In genomic region chr11:4148536-4149156, GRCm38 (mm10) we compare ENCODE assay signal across 19 mouse cellular contexts. TPM values are rescaled to one million over a fixed set of nuclear protein-coding genes. Genes with fewer than 3 reads are reported as not detected.
DNase-seq lines count a peak whose midpoint lies in the region; ATAC-seq and TF ChIP-seq lines count a peak whose summit lies in the region.
"Had no signal": no experiment of that assay in that cellular context is flagged by ENCODE, and none has a peak within 500 bp of the region (broad histone marks: within the 10 kb centered on the region; RNA-seq: fewer than 3 reads in every experiment).

No protein-coding gene starts in this region.

- DNase-seq in adrenal gland, adult 2 months: peak; percentile 32
- no peak for DNase-seq in adrenal gland, adult 8-10 months
- DNase-seq in gastrocnemius, adult 2 months: no peak
- no peak for DNase-seq in gastrocnemius, postnatal 14 days
- DNase-seq in kidney, adult 9 months: no peak
- DNase-seq: B cell, adult 2 months; cerebellum, adult 2 months; embryo, embryonic 11 days; gastrocnemius, postnatal 10 days had no signal

- ATAC-seq in kidney, embryonic 15.5 days (replicated peaks; ENCODE audit: low FRiP score): 0 out of 2 replicates have a peak, but pooled peaks have one; percentile 33
- ATAC-seq in megakaryocyte, adult 5-6 weeks (ENCODE audit: poor library complexity, severe bottlenecking): no peak
- ATAC-seq: CD4-positive, CD25-positive, alpha-beta regulatory T cell, adult 4 months; forebrain, embryonic 15.5 days; hindbrain, postnatal 0 days had no signal

- peaks cover 6% of the 10 kb centered on the region; the same call in 1 of the 2 replicates for H3K4me1 ChIP-seq in kidney, embryonic 15.5 days
- peaks cover 22% of the 10 kb centered on the region for H3K4me1 ChIP-seq in megakaryocyte, embryonic 14.5 days
- H3K4me1 ChIP-seq: embryonic facial prominence, embryonic 12.5 days; forebrain, embryonic 15.5 days; hindbrain, embryonic 13.5 days had no signal

- intact Hi-C loops in gastrocnemius, adult 2 months (cut with DNase I): no loop called here
- intact Hi-C loops in gastrocnemius, postnatal 14 days (cut with DNase I; ENCODE audit: low total_unique reads): no loop called here

- no peaks in the 10 kb centered on the region for H3K9me3 ChIP-seq in kidney, embryonic 15.5 days (replicated peaks)
- no peaks in the 10 kb centered on the region for H3K9me3 ChIP-seq in megakaryocyte, embryonic 14.5 days
- H3K9me3 ChIP-seq: embryonic facial prominence, embryonic 12.5 days; forebrain, embryonic 15.5 days; G1E; heart, embryonic 12.5 days; hindbrain, embryonic 13.5 days had no signal

- H3K4me3 ChIP-seq in gastrocnemius, adult 2 months: no peak overlapping the region; the same call in 1 of the 2 replicates
- H3K4me3 ChIP-seq in kidney, embryonic 15.5 days (replicated peaks): no peak overlapping the region
- peak overlapping the region; percentile 29 for H3K4me3 ChIP-seq in megakaryocyte, embryonic 14.5 days (replicated peaks)
- H3K4me3 ChIP-seq: embryonic facial prominence, embryonic 12.5 days; forebrain, embryonic 15.5 days; heart, embryonic 12.5 days; hindbrain, embryonic 13.5 days had no signal

- TF ChIP-seq CTCF in gastrocnemius, adult 2 months (IDR thresholded peaks at IDR 0.05): no peak

- peaks cover 44% of the 10 kb centered on the region for H3K36me3 ChIP-seq in kidney, embryonic 15.5 days
- H3K36me3 ChIP-seq in megakaryocyte, embryonic 14.5 days (replicated peaks; ENCODE audit: low read length): peaks cover 15% of the 10 kb centered on the region
- H3K36me3 ChIP-seq: forebrain, embryonic 15.5 days had no signal

- peak overlapping the region; percentile 74 for H3K27ac ChIP-seq in gastrocnemius, adult 2 months
- H3K27ac ChIP-seq in kidney, embryonic 15.5 days: no peak overlapping the region
- H3K27ac ChIP-seq: embryonic facial prominence, embryonic 12.5 days; forebrain, embryonic 15.5 days; hindbrain, embryonic 13.5 days; hindbrain, postnatal 0 days had no signal

- 61% methylated on average over 9 of the region's 9 CpGs for WGBS in kidney, embryonic 15.5 days

- no peaks in the 10 kb centered on the region for H3K27me3 ChIP-seq in kidney, embryonic 15.5 days
- peaks cover 31% of the 10 kb centered on the region for H3K27me3 ChIP-seq in megakaryocyte, embryonic 14.5 days (replicated peaks)
- H3K27me3 ChIP-seq: embryonic facial prominence, embryonic 12.5 days; forebrain, embryonic 15.5 days; heart, embryonic 12.5 days; hindbrain, embryonic 13.5 days had no signal

- no peak overlapping the region for H3K4me2 ChIP-seq in kidney, embryonic 15.5 days
- H3K4me2 ChIP-seq: embryonic facial prominence, embryonic 12.5 days; forebrain, embryonic 15.5 days; heart, embryonic 12.5 days; hindbrain, embryonic 13.5 days had no signal

- no peak overlapping the region for H3K9ac ChIP-seq in kidney, embryonic 15.5 days
- H3K9ac ChIP-seq: embryonic facial prominence, embryonic 12.5 days; forebrain, embryonic 15.5 days; heart, embryonic 12.5 days; hindbrain, embryonic 13.5 days had no signal

RNA-seq across cellular contexts. Expression of gene Ccdc157, which starts 11.4 kb away (rescaled TPM):
- total RNA-seq in adrenal gland, adult 2 months (2021): 10 to 100 TPM; 10.3 to 13.1 TPM
- 9.3 and 11.3 TPM in 2 replicates for polyA plus RNA-seq in adrenal gland, adult 2 months (2012; rRNA removed)
- total RNA-seq in adrenal gland, adult 8-10 months (2022): 10 to 100 TPM; 11.8 to 22.5 (median 15.3) TPM
- 1 to 10 TPM; 3.2 to 3.4 TPM for total RNA-seq in gastrocnemius, adult 2 months (2021)
- total RNA-seq in gastrocnemius, postnatal 14 days (2021): 1 to 10 TPM; 3.3 to 5.6 TPM
- 7.2 and 9.0 TPM in 2 replicates for polyA plus RNA-seq in kidney, embryonic 15.5 days (2015; fragmentation: Nextera tagmentation; extraction: Ambion mirVana)
- polyA plus RNA-seq in megakaryocyte, embryonic 14.5 days (2012; ENCODE audit: insufficient read depth, low replicate concordance): 0.56 and 2.1 TPM in 2 replicates
- 1.1 TPM in 1 of 2 replicates, not detected in the other for total RNA-seq in megakaryocyte, adult 5-6 weeks (2015)
- total RNA-seq in megakaryocyte, adult 5-6 weeks (2017): 0.44 and 1.3 TPM in 2 replicates

RNA-seq across cellular contexts. Expression of gene Sf3a1, which starts 11.5 kb away (rescaled TPM):
- 10 to 100 TPM; 47.0 to 52.5 TPM for total RNA-seq in adrenal gland, adult 2 months (2021)
- 36.4 and 39.8 TPM in 2 replicates for polyA plus RNA-seq in adrenal gland, adult 2 months (2012; rRNA removed)
- total RNA-seq in adrenal gland, adult 8-10 months (2022): 10 to 100 TPM; 40.4 to 61.5 (median 48.4) TPM
- 10 to 100 TPM; 13.9 to 19.6 TPM for total RNA-seq in gastrocnemius, adult 2 months (2021)
- 10 to 100 TPM; 17.1 to 22.8 TPM for total RNA-seq in gastrocnemius, postnatal 14 days (2021)
- 57.8 and 61.7 TPM in 2 replicates for polyA plus RNA-seq in kidney, embryonic 15.5 days (2015; fragmentation: Nextera tagmentation; extraction: Ambion mirVana)
- polyA plus RNA-seq in megakaryocyte, embryonic 14.5 days (2012; ENCODE audit: insufficient read depth, low replicate concordance): 43.3 and 56.7 TPM in 2 replicates
- total RNA-seq in megakaryocyte, adult 5-6 weeks (2015): 42.2 and 42.4 TPM in 2 replicates
- 24.8 and 28.9 TPM in 2 replicates for total RNA-seq in megakaryocyte, adult 5-6 weeks (2017)

RNA-seq across cellular contexts. Expression of gene Rnf215, which starts 13.6 kb away (rescaled TPM):
- total RNA-seq in adrenal gland, adult 2 months (2021): 10 to 100 TPM; 21.7 to 25.0 TPM
- polyA plus RNA-seq in adrenal gland, adult 2 months (2012; rRNA removed): 34.6 and 40.2 TPM in 2 replicates
- 10 to 100 TPM; 28.2 to 38.2 (median 33.1) TPM for total RNA-seq in adrenal gland, adult 8-10 months (2022)
- 1 to 10 TPM; 4.6 to 6.3 TPM for total RNA-seq in gastrocnemius, adult 2 months (2021)
- total RNA-seq in gastrocnemius, postnatal 14 days (2021): 1 to 10 TPM; 6.3 to 8.7 TPM
- 27.4 and 28.2 TPM in 2 replicates for polyA plus RNA-seq in kidney, embryonic 15.5 days (2015; fragmentation: Nextera tagmentation; extraction: Ambion mirVana)
- 9.1 and 9.7 TPM in 2 replicates for polyA plus RNA-seq in megakaryocyte, embryonic 14.5 days (2012; ENCODE audit: insufficient read depth, low replicate concordance)
- 6.3 and 7.7 TPM in 2 replicates for total RNA-seq in megakaryocyte, adult 5-6 weeks (2015)
- 12.8 and 14.8 TPM in 2 replicates for total RNA-seq in megakaryocyte, adult 5-6 weeks (2017)

RNA-seq across cellular contexts. Expression of gene Sec14l2, which starts 25.4 kb away (rescaled TPM):
- 1 to 10 TPM; 1.8 to 2.2 TPM for total RNA-seq in adrenal gland, adult 2 months (2021)
- 0.59 and 0.71 TPM in 2 replicates for polyA plus RNA-seq in adrenal gland, adult 2 months (2012; rRNA removed)
- total RNA-seq in adrenal gland, adult 8-10 months (2022): 1 to 10 TPM; 2.0 to 3.3 (median 2.4) TPM
- under 1 TPM; 0.22 to 0.36 TPM for total RNA-seq in gastrocnemius, adult 2 months (2021)
- under 1 TPM; 0.95 to 0.96 TPM for total RNA-seq in gastrocnemius, postnatal 14 days (2021)
- polyA plus RNA-seq in kidney, embryonic 15.5 days (2015; fragmentation: Nextera tagmentation; extraction: Ambion mirVana): 1.3 and 2.2 TPM in 2 replicates
- polyA plus RNA-seq in megakaryocyte, embryonic 14.5 days (2012; ENCODE audit: insufficient read depth, low replicate concordance): 12.4 and 22.6 TPM in 2 replicates
- total RNA-seq in megakaryocyte, adult 5-6 weeks (2015): 0.27 and 0.82 TPM in 2 replicates
- 0.81 and 3.9 TPM in 2 replicates for total RNA-seq in megakaryocyte, adult 5-6 weeks (2017)

RNA-seq across cellular contexts. Expression of gene Tbc1d10a, which starts 37.9 kb away (rescaled TPM):
- total RNA-seq in adrenal gland, adult 2 months (2021): 10 to 100 TPM; 13.7 to 16.2 TPM
- 35.3 and 38.3 TPM in 2 replicates for polyA plus RNA-seq in adrenal gland, adult 2 months (2012; rRNA removed)
- total RNA-seq in adrenal gland, adult 8-10 months (2022): 10 to 100 TPM; 18.6 to 24.7 (median 21.9) TPM
- 1 to 10 TPM; 3.1 to 5.2 TPM for total RNA-seq in gastrocnemius, adult 2 months (2021)
- 1 to 10 TPM; 5.3 to 5.4 TPM for total RNA-seq in gastrocnemius, postnatal 14 days (2021)
- polyA plus RNA-seq in kidney, embryonic 15.5 days (2015; fragmentation: Nextera tagmentation; extraction: Ambion mirVana): 43.9 and 44.5 TPM in 2 replicates
- 8.1 and 15.8 TPM in 2 replicates for polyA plus RNA-seq in megakaryocyte, embryonic 14.5 days (2012; ENCODE audit: insufficient read depth, low replicate concordance)
- total RNA-seq in megakaryocyte, adult 5-6 weeks (2015): 2.5 and 3.8 TPM in 2 replicates
- 5.5 and 8.3 TPM in 2 replicates for total RNA-seq in megakaryocyte, adult 5-6 weeks (2017)
